Mouse (Mus musculus): ENCODE measurements at regions not wholly inside any gene's neighbourhood (a gene's known extent, or its start where the extent isn't known, plus 50 kb on each side); places are given as distances from the start of the nearest gene placed in this dataset.
A peak's percentile ranks its signal among the peaks of the same experiment; 100 is the strongest.

- DNase-seq, result no peak
Observed at GRCm38 (mm10) chr1:57470356-57470755, 63.5 kb upstream of the Tyw5 start.

DNA sequence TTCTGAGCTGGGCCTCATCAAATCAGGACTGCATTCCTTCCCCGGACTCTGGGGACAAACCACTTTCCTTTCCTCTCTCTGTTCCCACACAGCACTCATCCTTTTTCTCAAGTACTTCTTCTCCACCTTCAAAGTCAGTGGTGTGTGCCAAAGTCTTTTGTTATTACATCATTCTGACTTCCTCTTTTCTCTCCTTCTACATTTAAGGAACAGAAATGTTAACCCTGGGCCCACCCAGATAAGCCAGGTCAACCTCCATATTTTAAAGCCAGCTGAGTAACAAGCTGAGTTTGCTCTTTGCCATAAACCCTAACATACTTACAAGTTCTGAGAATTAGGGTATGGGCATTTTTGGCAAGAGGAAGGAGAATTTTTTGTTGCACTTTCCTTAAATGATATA, 65.3 kb upstream of the Tyw5 start:
- DNase-seq, result no peak

DNA sequence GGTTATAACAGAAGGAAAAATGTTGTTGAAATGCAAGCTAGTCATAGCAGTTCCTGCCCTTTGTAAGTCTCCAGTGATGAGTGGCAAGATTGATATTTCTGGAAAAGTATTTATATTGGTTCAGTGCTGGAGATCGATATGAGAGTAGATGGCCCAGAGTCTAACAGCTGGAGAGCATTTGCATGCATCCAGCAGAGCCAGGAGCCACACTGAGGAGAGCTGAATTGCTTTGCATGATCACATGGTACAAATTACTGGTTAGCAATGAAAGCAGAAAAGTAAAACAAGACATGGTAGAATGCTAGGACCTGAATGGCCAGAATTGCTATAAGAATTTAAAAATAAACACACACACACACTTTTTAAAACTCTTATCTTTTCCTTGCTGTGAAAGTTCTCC, 70.8 kb upstream of the Tyw5 start:
- DNase-seq, result no peak

GRCm38 (mm10) chr1:57478151-57478550, 71.2 kb upstream of the Tyw5 start:
- no peak for DNase-seq

DNA sequence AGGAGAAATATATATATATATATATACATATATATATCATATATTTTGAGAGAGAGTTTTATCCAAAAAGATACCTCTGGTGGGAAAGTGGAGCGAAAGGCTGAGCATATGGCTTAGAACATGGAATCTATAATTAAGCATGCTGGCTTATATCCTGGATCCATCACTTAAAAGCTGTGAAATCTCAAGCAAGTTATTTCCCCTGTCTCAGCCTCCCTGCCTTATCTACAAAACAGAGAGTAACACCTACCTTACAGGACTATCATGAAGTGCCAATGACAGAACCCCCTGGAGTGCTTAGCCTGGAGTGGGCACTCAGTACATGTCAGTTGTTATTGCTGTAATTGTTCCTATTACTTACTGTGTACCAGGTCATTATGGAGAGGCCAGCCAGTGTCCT, 71.9 kb upstream of the Tyw5 start:
- DNase-seq, result no peak

- no peak for DNase-seq
Observed at GRCm38 (mm10) chr1:57479566-57479965, 72.7 kb upstream of the Tyw5 start.

DNA sequence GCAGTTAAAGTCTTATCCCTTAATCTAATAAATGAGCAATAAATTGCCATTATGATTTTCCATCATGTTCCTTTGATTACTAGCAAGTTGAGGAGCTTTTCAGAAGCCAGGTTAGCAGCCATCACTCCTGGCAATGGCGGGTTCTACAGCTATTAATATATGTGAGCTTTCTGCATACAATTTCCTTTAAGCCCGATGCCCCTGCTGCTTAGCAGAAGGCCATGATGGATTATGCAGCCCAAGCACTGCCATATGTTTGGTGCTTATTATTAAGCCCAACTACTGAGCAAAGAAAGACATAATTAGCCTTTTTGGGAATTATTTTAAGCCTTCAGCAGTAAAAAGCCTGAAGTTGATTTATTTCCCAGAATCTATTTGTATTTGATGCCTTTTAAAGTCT, 82.3 kb upstream of the Tyw5 start:
- no peak for DNase-seq

- DNase-seq, result no peak
Observed at GRCm38 (mm10) chr1:57489588-57489987, 82.7 kb upstream of the Tyw5 start.

DNA sequence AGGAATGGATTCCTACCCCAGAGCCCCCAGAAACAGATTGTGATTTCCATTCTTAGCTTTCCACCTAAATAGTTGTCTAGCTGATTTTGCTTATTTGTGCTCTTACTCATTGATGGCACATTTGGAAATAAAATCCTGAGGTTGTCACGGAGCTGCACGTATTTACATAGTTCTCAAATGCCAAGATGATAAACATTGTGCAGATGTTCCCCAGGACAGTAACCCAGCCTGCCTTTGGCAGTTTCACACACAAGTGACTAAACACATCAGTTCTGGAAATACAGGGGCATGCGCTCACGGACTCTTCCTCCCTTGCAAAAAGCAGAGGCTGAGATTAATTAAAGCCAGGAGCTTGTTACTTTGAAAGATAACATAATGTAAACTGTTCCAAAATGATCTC, 83.1 kb upstream of the Tyw5 start:
- DNase-seq, result no peak

- DNase-seq, result no peak
Observed at GRCm38 (mm10) chr1:57492696-57493095, 85.8 kb upstream of the Tyw5 start.

DNA sequence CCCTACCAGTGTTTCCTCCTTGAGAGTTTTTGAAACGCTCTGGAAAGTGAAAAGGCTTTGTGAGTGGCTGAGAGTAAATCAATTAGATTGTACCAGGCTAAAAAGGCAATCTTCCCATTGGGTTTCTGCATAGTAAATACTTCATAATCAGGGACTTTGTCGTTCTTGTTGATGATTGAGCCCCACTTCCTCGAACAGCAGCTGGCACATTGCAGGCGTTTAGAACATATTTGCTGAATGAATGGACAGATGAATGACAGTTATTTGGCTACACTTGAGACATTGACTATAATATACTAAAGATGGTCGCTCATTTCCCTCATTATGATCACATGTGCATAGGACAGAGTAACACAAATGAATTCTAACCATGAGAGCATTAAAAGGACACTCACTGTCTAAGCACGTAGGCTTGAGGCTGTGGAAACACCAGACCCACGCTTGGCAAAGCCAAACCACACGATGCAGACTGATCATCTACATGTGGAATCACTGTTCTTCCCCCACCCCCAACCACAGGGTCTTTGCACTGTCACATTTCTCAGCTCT, 90.7 kb upstream of the Tyw5 start:
- no peak for DNase-seq

DNA sequence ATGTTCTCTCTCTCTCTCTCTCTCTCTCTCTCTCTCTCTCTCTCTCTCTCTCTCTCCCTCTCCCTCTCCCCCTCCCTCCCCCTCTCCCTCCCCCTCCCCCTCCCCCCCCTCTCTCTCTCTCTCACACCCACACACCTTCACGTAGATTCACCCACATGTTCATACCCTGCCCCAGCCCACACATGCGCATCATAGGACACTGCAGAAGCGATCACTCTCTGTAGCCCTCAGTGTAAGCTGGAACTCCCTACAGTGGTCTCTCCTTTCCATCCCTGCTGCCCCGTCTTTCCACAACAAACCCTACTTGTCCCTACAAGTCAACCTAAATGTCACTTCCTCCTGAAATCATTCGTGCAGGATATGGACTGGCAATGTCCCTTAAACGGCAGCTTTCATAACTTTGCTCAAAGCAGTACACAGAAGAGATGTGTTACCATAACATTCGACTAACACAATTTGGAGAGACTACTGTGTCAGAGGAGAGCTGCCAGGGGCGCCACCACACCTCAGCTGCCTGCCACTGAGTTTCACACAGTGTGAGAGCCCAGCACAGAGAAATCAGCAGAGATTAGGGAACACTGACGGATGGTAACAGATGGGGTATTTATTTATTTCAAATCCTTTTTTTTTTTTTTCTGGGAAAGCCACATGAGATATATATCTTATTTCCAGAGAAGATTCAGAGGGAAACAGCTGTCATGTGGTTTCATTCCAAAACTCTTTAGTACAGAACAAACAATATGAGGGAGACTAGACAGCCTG, 103.6 kb upstream of the Tyw5 start:
- DNase-seq, result no peak

- DNase-seq, result no peak
Observed at GRCm38 (mm10) chr1:57511902-57512301, 105.0 kb upstream of the Tyw5 start.

DNA sequence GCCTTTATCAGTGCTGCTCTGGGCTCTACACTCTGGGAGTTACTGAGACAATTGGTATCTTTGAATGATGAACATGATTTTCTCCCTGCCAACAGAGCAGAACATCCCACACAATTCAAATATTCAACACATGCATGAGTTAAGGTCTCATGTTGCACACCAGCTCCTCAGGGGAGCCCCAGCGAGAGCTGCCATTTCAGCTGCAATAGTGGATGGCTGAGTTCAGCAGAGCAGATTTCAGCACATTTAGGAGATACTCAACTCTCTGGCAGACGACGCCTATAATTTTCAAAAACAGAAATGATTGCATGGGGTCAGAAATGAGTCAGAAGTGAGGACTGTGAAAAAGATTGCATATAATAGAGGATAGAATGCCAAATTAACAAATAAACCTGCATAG, 105.6 kb upstream of the Tyw5 start:
- DNase-seq, result no peak

GRCm38 (mm10) chr1:57525965-57526364, 119.1 kb upstream of the Tyw5 start:
- no peak for DNase-seq

- DNase-seq, result no peak
Observed at GRCm38 (mm10) chr1:57528703-57529102, 121.8 kb upstream of the Tyw5 start.

DNA sequence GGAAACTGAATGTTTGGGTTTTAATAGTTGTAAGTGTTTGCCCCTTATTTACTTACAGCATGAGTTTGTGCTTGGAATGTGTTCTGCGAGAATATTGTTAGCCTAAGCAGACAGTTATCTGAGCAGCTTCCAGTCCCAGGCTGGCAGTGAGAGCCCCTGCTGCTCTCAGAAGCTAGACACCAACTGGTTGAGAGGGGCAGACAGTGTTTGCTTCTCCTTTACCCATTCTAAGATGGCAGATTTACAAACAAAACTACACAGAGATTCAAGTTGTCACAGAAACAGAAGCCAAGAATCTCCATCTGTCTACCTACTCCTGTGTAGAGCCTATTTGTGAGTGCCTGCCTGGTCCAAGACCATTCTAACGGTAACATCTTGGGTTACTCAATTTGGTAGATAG, 122.4 kb upstream of the Tyw5 start:
- DNase-seq, result no peak

GRCm38 (mm10) chr1:57537369-57537768, 130.5 kb upstream of the Tyw5 start:
- peak; percentile 27 for DNase-seq

- no peak for DNase-seq
Observed at GRCm38 (mm10) chr1:57544684-57545083, 137.8 kb upstream of the Tyw5 start.

- no peak for DNase-seq
Observed at GRCm38 (mm10) chr1:57545792-57546685, 139.1 kb upstream of the Tyw5 start.

DNA sequence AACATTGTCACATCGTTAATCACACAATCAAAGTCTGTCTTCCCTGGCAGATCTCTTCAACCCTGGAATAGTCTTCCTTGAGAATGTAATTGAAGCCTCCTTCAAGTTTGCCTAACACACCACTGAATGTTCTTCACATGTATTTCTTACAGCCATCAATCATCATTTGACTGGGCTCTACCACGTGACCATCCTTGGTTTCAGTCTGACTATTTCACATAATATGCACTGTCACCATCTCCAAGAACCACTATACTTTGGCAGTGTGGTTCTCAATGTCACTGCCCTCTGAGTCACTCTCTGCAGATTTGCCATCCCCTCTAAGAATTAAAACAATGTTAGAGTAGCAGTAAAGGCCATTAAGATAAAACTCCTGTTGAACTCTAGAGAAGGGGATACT, 154.6 kb upstream of the Tyw5 start:
- peak; percentile 34 for DNase-seq

DNA sequence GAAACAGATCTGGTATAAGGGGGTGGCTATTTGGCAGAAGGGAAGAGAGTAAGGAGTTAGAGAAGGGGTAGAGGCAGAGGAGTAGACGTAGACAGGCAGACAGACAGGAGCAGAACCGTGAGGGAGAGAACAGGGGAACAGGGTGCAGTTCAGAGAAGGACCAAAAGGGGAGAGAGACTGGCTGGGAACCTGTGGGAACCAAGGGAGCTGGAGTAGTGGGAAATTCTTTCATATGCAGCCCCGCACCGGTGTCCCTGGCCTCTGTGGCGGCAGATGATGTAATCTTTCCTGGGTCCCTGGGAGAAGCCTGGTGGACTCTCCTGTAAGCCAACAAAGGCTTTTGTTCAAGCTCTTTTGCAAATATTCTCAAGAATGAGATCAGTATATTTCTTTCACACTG, 157.8 kb upstream of the Tyw5 start:
- no peak for DNase-seq

- no peak for DNase-seq
Observed at GRCm38 (mm10) chr1:57572097-57572496, 165.2 kb upstream of the Tyw5 start.

Data from adrenal gland, postnatal 14 days (tissue).